Mouse (Mus musculus): ENCODE measurements around the gene Rmi1.

GRCm38 (mm10) chr13:58443787-58444186, 41.7 kb downstream of the Rmi1 start:
- TF ChIP-seq CTCF (IDR thresholded peaks at IDR 0.05; ENCODE audit: low read depth) (no peak), EP300 (IDR thresholded peaks at IDR 0.05; ENCODE audit: low read depth) (no peak)
